ENCODE assay signal across 28 mouse cellular contexts in genomic region chr16:77461459-77461858, GRCm38 (mm10).
DNase-seq lines count a peak whose midpoint lies in the region; ATAC-seq and TF ChIP-seq lines count a peak whose summit lies in the region.
"Had no signal": no experiment of that assay in that cellular context is flagged by ENCODE, and none has a peak within 500 bp of the region (broad histone marks: within the 10 kb centered on the region; RNA-seq: fewer than 3 reads in every experiment).

No protein-coding gene starts in this region.

- TF ChIP-seq CTCF in liver, adult 2 months (IDR thresholded peaks at IDR 0.05; ENCODE audit: low read depth, low read length) = no peak

- H3K4me2 ChIP-seq in liver, embryonic 11.5 days = no peak overlapping the region
- no peak overlapping the region for H3K4me2 ChIP-seq in neural tube, embryonic 11.5 days (ENCODE audit: low read depth)
- no peak overlapping the region for H3K4me2 ChIP-seq in hindbrain, embryonic 15.5 days
- H3K4me2 ChIP-seq in neural tube, embryonic 14.5 days (ENCODE audit: low read depth, low read length) = no peak overlapping the region
- H3K4me2 ChIP-seq: embryonic facial prominence, embryonic 15.5 days; forebrain, embryonic 12.5 days; heart, embryonic 12.5 days; intestine, embryonic 15.5 days; limb, embryonic 15.5 days; liver, embryonic 15.5 days; lung, embryonic 14.5 days had no signal

- H3K36me3 ChIP-seq in liver, adult 2 months (ENCODE audit: control insufficient read depth, insufficient read depth, low read length) = no peaks in the 10 kb centered on the region
- no peaks in the 10 kb centered on the region for H3K36me3 ChIP-seq in liver, embryonic 11.5 days (ENCODE audit: control insufficient read depth, insufficient read depth, low read length)
- H3K36me3 ChIP-seq in neural tube, embryonic 11.5 days (ENCODE audit: control insufficient read depth, insufficient read depth, low read length) = no peaks in the 10 kb centered on the region
- no peaks in the 10 kb centered on the region for H3K36me3 ChIP-seq in hindbrain, embryonic 15.5 days
- no peaks in the 10 kb centered on the region for H3K36me3 ChIP-seq in neural tube, embryonic 14.5 days (ENCODE audit: control insufficient read depth, insufficient read depth, low read length)
- H3K36me3 ChIP-seq: embryonic facial prominence, embryonic 15.5 days; forebrain, embryonic 12.5 days; heart, embryonic 12.5 days; intestine, embryonic 15.5 days; limb, embryonic 10.5 days; limb, embryonic 15.5 days; liver, embryonic 15.5 days had no signal

- no peak overlapping the region for H3K4me3 ChIP-seq in liver, adult 2 months (ENCODE audit: insufficient read depth, low read depth, low read length)
- no peak overlapping the region for H3K4me3 ChIP-seq in liver, embryonic 11.5 days (ENCODE audit: low read depth, low read length)
- H3K4me3 ChIP-seq in neural tube, embryonic 11.5 days (ENCODE audit: low read depth, low read length) = no peak overlapping the region
- no peak overlapping the region for H3K4me3 ChIP-seq in hindbrain, embryonic 15.5 days
- no peak overlapping the region for H3K4me3 ChIP-seq in neural tube, embryonic 14.5 days (ENCODE audit: low read depth, low read length)
- H3K4me3 ChIP-seq: embryonic facial prominence, embryonic 15.5 days; forebrain, embryonic 12.5 days; heart, adult 2 months; heart, embryonic 12.5 days; intestine, embryonic 15.5 days; limb, embryonic 10.5 days; limb, embryonic 15.5 days; liver, embryonic 15.5 days had no signal

- H3K27me3 ChIP-seq in liver, adult 2 months (ENCODE audit: control insufficient read depth, insufficient read depth, low read length) = no peaks in the 10 kb centered on the region
- no peaks in the 10 kb centered on the region for H3K27me3 ChIP-seq in liver, embryonic 11.5 days (replicated peaks; ENCODE audit: control insufficient read depth, insufficient read depth, low read length)
- H3K27me3 ChIP-seq in neural tube, embryonic 11.5 days (ENCODE audit: control insufficient read depth, insufficient read depth, low read length) = no peaks in the 10 kb centered on the region
- no peaks in the 10 kb centered on the region for H3K27me3 ChIP-seq in hindbrain, embryonic 15.5 days
- no peaks in the 10 kb centered on the region for H3K27me3 ChIP-seq in neural tube, embryonic 14.5 days (ENCODE audit: control insufficient read depth, insufficient read depth, low read length)
- H3K27me3 ChIP-seq: embryonic facial prominence, embryonic 15.5 days; forebrain, embryonic 12.5 days; heart, embryonic 12.5 days; intestine, embryonic 15.5 days; limb, embryonic 15.5 days; liver, embryonic 15.5 days had no signal

- WGBS in liver, adult 2 months = 93% methylated on average over 1 of the region's 1 CpGs
- 86% methylated on average over 1 of the region's 1 CpGs for WGBS in liver, embryonic 11.5 days
- 44% methylated on average over 1 of the region's 1 CpGs for WGBS in neural tube, embryonic 11.5 days
- WGBS in hindbrain, embryonic 15.5 days = 17% methylated on average over 1 of the region's 1 CpGs
- 19% methylated on average over 1 of the region's 1 CpGs for WGBS in neural tube, embryonic 14.5 days

- ATAC-seq in liver, embryonic 11.5 days (replicated peaks; ENCODE audit: low FRiP score) = no peak
- ATAC-seq in neural tube, embryonic 11.5 days (ENCODE audit: insufficient read depth, low FRiP score, low TSS enrichment) = peak; percentile 71
- no peak for ATAC-seq in hindbrain, embryonic 15.5 days (ENCODE audit: low FRiP score, low read depth)
- ATAC-seq in neural tube, embryonic 14.5 days (ENCODE audit: low read depth) = peak; percentile 89
- ATAC-seq: CD4-positive, CD25-positive, alpha-beta regulatory T cell, adult 4 months; forebrain, postnatal 0 days; intestine, embryonic 15.5 days had no signal

- no peak for TF ChIP-seq POLR2A in liver, adult 2 months (IDR thresholded peaks at IDR 0.05; ENCODE audit: extremely low read depth, insufficient read depth, low read length)

- no peak overlapping the region for H3K9ac ChIP-seq in liver, adult 2 months (ENCODE audit: low read depth, low read length)
- H3K9ac ChIP-seq in liver, embryonic 11.5 days (ENCODE audit: low read depth, low read length) = no peak overlapping the region
- H3K9ac ChIP-seq in neural tube, embryonic 11.5 days (ENCODE audit: low read length) = no peak overlapping the region
- no peak overlapping the region for H3K9ac ChIP-seq in hindbrain, embryonic 15.5 days
- no peak overlapping the region for H3K9ac ChIP-seq in neural tube, embryonic 14.5 days (replicated peaks; ENCODE audit: low read depth, low read length)
- H3K9ac ChIP-seq: embryonic facial prominence, embryonic 15.5 days; forebrain, embryonic 12.5 days; forebrain, postnatal 0 days; heart, embryonic 12.5 days; intestine, embryonic 15.5 days; limb, embryonic 15.5 days; liver, embryonic 15.5 days; lung, embryonic 14.5 days had no signal

- DNase-seq in liver, adult 2 months (ENCODE audit: extremely low read depth, low read depth, low spot score) = peak; percentile 52
- no peak for DNase-seq in liver, embryonic 11.5 days (ENCODE audit: low spot score)
- DNase-seq in neural tube, embryonic 11.5 days (ENCODE audit: low spot score) = peak; percentile 41
- DNase-seq in neural tube, embryonic 10.5 days (ENCODE audit: extremely low spot score, low spot score) = no peak
- no peak for DNase-seq in heart, postnatal 4 days
- DNase-seq in kidney, postnatal 25 days = no peak
- DNase-seq: adrenal gland, postnatal 25 days; cerebellum, adult 18-20 months; cerebellum, postnatal 10 days; forebrain, postnatal 0 days; heart, adult 2 months; kidney, adult 2 months; layer of hippocampus, postnatal 36 days; lung, embryonic 14.5 days; right cerebral cortex, adult 18-20 months; thymus, adult 2 months; thymus, postnatal 4 days had no signal

- H3K79me2 ChIP-seq in liver, adult 2 months (ENCODE audit: control insufficient read depth, insufficient read depth, low read length) = no peaks in the 10 kb centered on the region; the same call in 1 of the 2 replicates

- H3K9me3 ChIP-seq in liver, embryonic 11.5 days (ENCODE audit: control insufficient read depth, low read length) = no peaks in the 10 kb centered on the region
- no peaks in the 10 kb centered on the region for H3K9me3 ChIP-seq in neural tube, embryonic 11.5 days (ENCODE audit: control insufficient read depth, low read length)
- H3K9me3 ChIP-seq in hindbrain, embryonic 15.5 days = no peaks in the 10 kb centered on the region
- H3K9me3 ChIP-seq in neural tube, embryonic 14.5 days (ENCODE audit: control insufficient read depth, low read length) = no peaks in the 10 kb centered on the region
- H3K9me3 ChIP-seq: embryonic facial prominence, embryonic 15.5 days; forebrain, embryonic 12.5 days; heart, embryonic 12.5 days; intestine, embryonic 15.5 days; limb, embryonic 10.5 days; limb, embryonic 15.5 days; liver, embryonic 15.5 days had no signal

- H3K27ac ChIP-seq in liver, adult 2 months (replicated peaks; ENCODE audit: insufficient read depth, low read depth, low read length) = no peak overlapping the region
- no peak overlapping the region for H3K27ac ChIP-seq in liver, embryonic 11.5 days (ENCODE audit: low read depth, low read length)
- H3K27ac ChIP-seq in neural tube, embryonic 11.5 days (ENCODE audit: low read depth, low read length) = 0 out of 2 replicates have a peak overlapping the region, but pooled peaks have one; percentile 23
- H3K27ac ChIP-seq in hindbrain, embryonic 15.5 days (replicated peaks) = 0 out of 2 replicates have a peak overlapping the region, but pooled peaks have one; percentile 3
- no peak overlapping the region for H3K27ac ChIP-seq in neural tube, embryonic 14.5 days (ENCODE audit: low read depth, low read length)
- H3K27ac ChIP-seq: embryonic facial prominence, embryonic 15.5 days; forebrain, embryonic 12.5 days; heart, adult 2 months; intestine, embryonic 15.5 days; limb, embryonic 10.5 days; limb, embryonic 15.5 days; liver, embryonic 15.5 days; stomach, postnatal 0 days had no signal

- no peaks in the 10 kb centered on the region for H3K4me1 ChIP-seq in liver, adult 2 months (ENCODE audit: control insufficient read depth, insufficient read depth, low read length)
- H3K4me1 ChIP-seq in liver, embryonic 11.5 days (replicated peaks; ENCODE audit: control insufficient read depth, insufficient read depth, low read length) = no peaks in the 10 kb centered on the region
- H3K4me1 ChIP-seq in neural tube, embryonic 11.5 days (ENCODE audit: control insufficient read depth, insufficient read depth, low read length) = peaks cover 12% of the 10 kb centered on the region
- H3K4me1 ChIP-seq in hindbrain, embryonic 15.5 days (replicated peaks) = peaks cover 8% of the 10 kb centered on the region
- peaks cover 9% of the 10 kb centered on the region for H3K4me1 ChIP-seq in neural tube, embryonic 14.5 days (ENCODE audit: control insufficient read depth, insufficient read depth, low read length)
- H3K4me1 ChIP-seq: embryonic facial prominence, embryonic 15.5 days; heart, embryonic 12.5 days; intestine, embryonic 15.5 days; limb, embryonic 10.5 days; liver, embryonic 15.5 days had no signal

Comparison
In these comparisons a context has a peak if more than half of its experiments do, and no peak if none do; other contexts are left out.
1. DNase-seq: peak in liver, adult 2 months (single experiment) and neural tube, embryonic 11.5 days (single experiment); none in liver, embryonic 11.5 days (single experiment), neural tube, embryonic 10.5 days (single experiment), heart, postnatal 4 days (single experiment) and kidney, postnatal 25 days (0 of 2).
2. H3K27ac ChIP-seq: peak in neural tube, embryonic 11.5 days (single experiment) and hindbrain, embryonic 15.5 days (single experiment); none in liver, adult 2 months (single experiment), liver, embryonic 11.5 days (single experiment) and neural tube, embryonic 14.5 days (single experiment).
3. ATAC-seq: peak in neural tube, embryonic 11.5 days (single experiment) and neural tube, embryonic 14.5 days (single experiment); none in liver, embryonic 11.5 days (single experiment) and hindbrain, embryonic 15.5 days (single experiment).